Mouse (Mus musculus): ENCODE data around the gene Lzts3.
"Not testable (repeated sequence)": the region's sequence is repeated elsewhere in the genome, so short reads cannot be mapped to it uniquely, and the experiment has no call there.

Lzts3 gene

GRCm38 (mm10) chr2:130642684-130643369, at the start of gene Lzts3:
Gene Lzts3 (minus strand): TSS chr2:130642803.
- peak; percentile 93 for DNase-seq (ENCODE audit: low spot score)

GRCm38 (mm10) chr2:130689011-130689410, 46.4 kb upstream of the Lzts3 start:
- no peak for DNase-seq (ENCODE audit: low spot score)

GRCm38 (mm10) chr2:130685426-130685825, 42.8 kb upstream of the Lzts3 start:
- DNase-seq (ENCODE audit: low spot score): no peak

GRCm38 (mm10) chr2:130681531-130681930, 38.9 kb upstream of the Lzts3 start:
- no peak for DNase-seq (ENCODE audit: low spot score)

- no peak for DNase-seq (ENCODE audit: low spot score)
Measured at GRCm38 (mm10) chr2:130679899-130680298, 37.3 kb upstream of the Lzts3 start.

- DNase-seq (ENCODE audit: low spot score): no peak
Measured at GRCm38 (mm10) chr2:130679154-130679553, 36.6 kb upstream of the Lzts3 start.

GRCm38 (mm10) chr2:130677211-130677610, 34.6 kb upstream of the Lzts3 start:
- no peak for DNase-seq (ENCODE audit: low spot score)

GRCm38 (mm10) chr2:130667559-130667958, 25.0 kb upstream of the Lzts3 start, which contains the start of gene Itpa:
Gene Itpa (plus strand): TSS chr2:130667610.
- peak; percentile 72 for DNase-seq (ENCODE audit: low spot score)

- peak; percentile 84 for DNase-seq (ENCODE audit: low spot score)
Measured at GRCm38 (mm10) chr2:130664102-130664701, 21.6 kb upstream of the Lzts3 start, which contains the start of gene Ddrgk1. Gene Ddrgk1 (minus strand): TSS chr2:130664659.

GRCm38 (mm10) chr2:130663342-130663741, 20.7 kb upstream of the Lzts3 start:
- DNase-seq (ENCODE audit: low spot score): no peak

- no peak for DNase-seq (ENCODE audit: low spot score)
Measured at GRCm38 (mm10) chr2:130658530-130658929, 15.9 kb upstream of the Lzts3 start.

GRCm38 (mm10) chr2:130657541-130657940, 14.9 kb upstream of the Lzts3 start:
- no peak for DNase-seq (ENCODE audit: low spot score)

GRCm38 (mm10) chr2:130656536-130656935, 13.9 kb upstream of the Lzts3 start:
- no peak for DNase-seq (ENCODE audit: low spot score)

- DNase-seq (ENCODE audit: low spot score): no peak
Measured at GRCm38 (mm10) chr2:130655660-130656339, 13.2 kb upstream of the Lzts3 start.

- no peak for DNase-seq (ENCODE audit: low spot score)
Measured at GRCm38 (mm10) chr2:130653760-130654159, 11.2 kb upstream of the Lzts3 start.

- no peak for DNase-seq (ENCODE audit: low spot score)
Measured at GRCm38 (mm10) chr2:130653303-130653702, 10.7 kb upstream of the Lzts3 start.

- not testable (repeated sequence) for DNase-seq (ENCODE audit: low spot score)
Measured at GRCm38 (mm10) chr2:130649028-130649427, 6.4 kb upstream of the Lzts3 start.

- no peak for DNase-seq (ENCODE audit: low spot score)
Measured at GRCm38 (mm10) chr2:130645198-130645597, 2.6 kb upstream of the Lzts3 start.

GRCm38 (mm10) chr2:130642197-130642660, 374 bp downstream of the Lzts3 start:
- no peak for DNase-seq (ENCODE audit: low spot score)

GRCm38 (mm10) chr2:130641351-130642025, 1.1 kb downstream of the Lzts3 start:
- no peak for DNase-seq (ENCODE audit: low spot score)

GRCm38 (mm10) chr2:130639276-130639675, 3.3 kb downstream of the Lzts3 start:
- no peak for DNase-seq (ENCODE audit: low spot score)

- no peak for DNase-seq (ENCODE audit: low spot score)
Measured at GRCm38 (mm10) chr2:130638101-130638611, 4.4 kb downstream of the Lzts3 start.
